Mouse (Mus musculus): ENCODE data around the gene Ldlrad3. TPM values are rescaled to one million over a fixed set of nuclear protein-coding genes. Genes with fewer than 3 reads are reported as not detected.

The Ldlrad3 gene
- total RNA-seq, 2 experiments from 2014 or later = 21.6 to 23.0 TPM

DNA sequence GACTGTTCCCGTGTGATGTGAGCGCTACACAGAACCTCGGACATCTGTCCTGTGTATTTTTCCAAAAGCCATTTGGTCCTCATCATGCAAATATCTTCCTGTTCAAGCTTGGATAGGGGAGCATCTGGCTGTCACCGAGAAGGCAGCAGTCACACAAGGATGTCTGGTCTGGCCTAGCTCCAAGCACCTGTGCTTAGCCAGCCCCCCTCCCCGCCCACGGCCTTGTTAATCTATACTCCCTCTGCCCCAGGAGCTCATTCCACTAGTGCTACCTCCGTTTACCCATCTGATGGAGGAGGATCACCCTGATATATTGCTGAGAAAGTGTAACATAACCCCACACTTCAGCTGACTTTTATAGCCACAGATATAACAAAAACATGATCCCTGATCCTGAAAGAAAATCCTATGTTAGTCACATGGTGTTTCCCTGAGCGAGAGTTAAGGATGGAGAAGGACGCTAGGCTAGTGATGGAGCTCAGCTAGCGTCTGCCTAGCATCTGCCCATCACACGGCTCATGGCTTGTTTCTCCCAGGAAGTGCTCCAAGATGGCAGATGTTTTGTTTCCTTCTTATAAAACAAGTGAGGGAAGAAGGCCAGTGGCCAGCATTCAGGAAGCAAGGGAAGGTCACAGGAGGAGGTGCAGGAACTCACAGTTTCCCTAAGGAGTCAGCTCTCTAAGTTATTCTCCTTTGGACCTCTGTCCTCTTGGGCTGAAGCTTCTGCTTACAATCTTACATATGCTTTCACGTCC is 66.3 kb downstream of the Ldlrad3 start:
- intact Hi-C loops (cut with DNase I) = no loop called here
- DNase-seq = peak; percentile 66

- peak; percentile 29 for DNase-seq
- intact Hi-C loops (cut with DNase I) = no loop called here
These were observed 67.2 kb downstream of the Ldlrad3 start for GRCm38 (mm10) chr2:102118988-102119460.

DNA sequence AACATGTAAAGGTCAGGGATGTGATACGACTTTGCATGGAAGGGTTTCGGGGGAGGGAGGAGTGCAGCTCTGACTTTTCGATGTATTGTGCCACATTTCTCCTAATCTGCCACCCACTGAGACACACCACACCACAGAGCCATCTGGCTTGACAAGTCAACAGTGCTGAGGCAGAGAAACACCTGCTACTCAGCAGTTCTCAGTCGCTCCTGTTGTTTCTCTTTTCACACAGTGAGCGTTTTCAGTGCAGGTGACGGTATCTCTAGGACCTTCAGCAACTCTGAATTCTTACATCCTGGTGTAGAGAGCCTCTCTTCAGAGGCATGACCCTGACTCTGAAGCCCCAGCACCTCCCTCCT is 68.8 kb downstream of the Ldlrad3 start:
- intact Hi-C loops (cut with DNase I) = no loop called here
- DNase-seq = no peak

DNA sequence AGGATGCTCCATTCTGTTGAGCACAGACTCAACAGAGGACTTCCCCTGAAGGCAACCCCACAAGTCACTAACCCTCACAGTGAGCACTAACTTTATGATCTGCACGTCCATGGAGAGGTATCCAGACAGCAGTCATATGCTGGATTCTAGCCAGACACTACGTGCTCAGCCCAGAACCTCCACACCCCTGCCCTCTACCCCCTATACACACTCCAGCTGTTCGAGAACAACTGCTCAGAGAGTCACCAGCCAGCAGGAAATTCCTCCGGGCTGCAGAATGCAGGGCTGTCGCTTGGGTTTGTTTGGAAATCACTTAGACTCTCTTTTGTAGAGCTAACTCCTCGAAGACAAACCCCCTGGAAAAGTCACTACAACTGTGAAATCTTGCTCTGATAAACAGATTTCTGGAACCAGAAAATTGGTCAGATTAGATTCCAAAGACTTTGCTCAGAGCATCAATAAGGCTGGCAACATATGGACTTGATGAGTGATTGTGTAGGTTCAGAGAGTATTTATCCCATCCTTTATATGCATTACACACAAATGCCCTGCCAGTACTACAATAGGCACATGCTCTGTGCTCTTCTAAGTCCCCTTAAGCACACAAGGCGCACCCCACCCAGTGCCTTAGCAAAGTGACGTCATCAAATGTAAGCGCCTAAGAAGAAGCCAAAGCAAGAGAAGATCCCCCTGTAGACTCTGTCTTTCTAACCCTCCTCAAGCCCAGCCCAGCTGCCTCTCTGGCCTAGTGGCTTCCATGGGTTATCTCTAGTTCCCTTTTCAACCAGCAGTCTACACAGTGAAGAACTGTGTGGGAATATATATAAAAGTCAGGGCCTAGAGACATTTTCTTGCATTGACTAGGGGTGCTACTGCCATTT is 69.4 kb downstream of the Ldlrad3 start:
- no peak for DNase-seq
- intact Hi-C loops (cut with DNase I) = no loop called here

DNA sequence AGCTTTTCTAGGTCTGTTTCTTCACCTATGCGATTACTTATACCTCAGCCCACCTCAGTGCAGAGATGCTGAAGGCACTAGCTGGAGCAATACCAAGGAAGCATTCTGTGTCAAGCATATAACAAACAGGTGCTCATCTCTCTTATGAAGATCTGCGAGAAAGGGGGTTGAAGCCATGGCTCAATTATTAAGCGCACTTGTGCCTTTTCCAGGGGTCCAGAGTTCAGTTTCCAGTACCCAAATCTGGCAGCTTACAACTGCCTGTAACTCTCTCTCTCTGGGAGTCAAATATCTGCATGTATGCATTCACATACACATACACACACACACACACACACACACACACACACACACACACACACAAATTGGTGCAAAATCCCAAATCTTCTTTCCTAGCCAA is 72.4 kb downstream of the Ldlrad3 start:
- intact Hi-C loops (cut with DNase I) = no loop called here
- DNase-seq = no peak

- DNase-seq = no peak
- intact Hi-C loops (cut with DNase I) = no loop called here
These were observed 72.9 kb downstream of the Ldlrad3 start for GRCm38 (mm10) chr2:102113323-102113722.

GRCm38 (mm10) chr2:102111906-102112499 is 74.2 kb downstream of the Ldlrad3 start:
- intact Hi-C loops (cut with DNase I) = no loop called here
- DNase-seq = no peak

GRCm38 (mm10) chr2:102110306-102110705 is 75.9 kb downstream of the Ldlrad3 start:
- intact Hi-C loops (cut with DNase I) = no loop called here
- DNase-seq = no peak

- DNase-seq = no peak
- intact Hi-C loops (cut with DNase I) = loop anchor here (10.0 kb wide), 1 partner anchor 202 kb away; no protein-coding TSS in a partner anchor
These were observed 78.9 kb downstream of the Ldlrad3 start for GRCm38 (mm10) chr2:102107280-102107679.

GRCm38 (mm10) chr2:102106728-102107127 is 79.5 kb downstream of the Ldlrad3 start:
- intact Hi-C loops (cut with DNase I) = loop anchor here (10.0 kb wide), 1 partner anchor 202 kb away; no protein-coding TSS in a partner anchor
- DNase-seq = no peak

GRCm38 (mm10) chr2:102105454-102105853 is 80.7 kb downstream of the Ldlrad3 start:
- intact Hi-C loops (cut with DNase I) = loop anchor here (10.0 kb wide), 1 partner anchor 201 kb away; no protein-coding TSS in a partner anchor
- no peak for DNase-seq

GRCm38 (mm10) chr2:102103955-102104354 is 82.2 kb downstream of the Ldlrad3 start:
- intact Hi-C loops (cut with DNase I) = loop anchor here (10.0 kb wide), 1 partner anchor 199 kb away; no protein-coding TSS in a partner anchor
- no peak for DNase-seq

DNA sequence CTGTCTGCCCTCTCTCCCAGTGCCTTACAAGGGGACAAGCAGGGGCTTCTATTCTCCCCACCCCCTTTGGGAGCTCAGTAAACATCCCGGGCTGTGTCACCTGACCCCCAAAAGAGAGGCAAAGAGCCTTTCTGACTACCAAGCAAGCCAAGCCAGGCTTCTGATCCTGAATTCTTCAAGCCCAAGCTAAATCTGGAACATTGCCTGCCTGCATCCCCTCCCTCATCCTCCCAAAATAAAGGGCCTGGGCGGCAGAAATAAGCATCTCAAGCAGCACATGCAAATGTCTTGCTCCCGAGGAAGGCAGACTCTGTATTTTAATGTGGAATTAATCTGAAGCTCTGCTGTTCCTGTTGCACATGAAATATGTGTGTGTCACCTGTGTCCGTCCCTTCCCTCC is 85.7 kb downstream of the Ldlrad3 start:
- intact Hi-C loops (cut with DNase I) = loop anchor here (10.0 kb wide), 1 partner anchor 196 kb away; no protein-coding TSS in a partner anchor
- DNase-seq = no peak

DNA sequence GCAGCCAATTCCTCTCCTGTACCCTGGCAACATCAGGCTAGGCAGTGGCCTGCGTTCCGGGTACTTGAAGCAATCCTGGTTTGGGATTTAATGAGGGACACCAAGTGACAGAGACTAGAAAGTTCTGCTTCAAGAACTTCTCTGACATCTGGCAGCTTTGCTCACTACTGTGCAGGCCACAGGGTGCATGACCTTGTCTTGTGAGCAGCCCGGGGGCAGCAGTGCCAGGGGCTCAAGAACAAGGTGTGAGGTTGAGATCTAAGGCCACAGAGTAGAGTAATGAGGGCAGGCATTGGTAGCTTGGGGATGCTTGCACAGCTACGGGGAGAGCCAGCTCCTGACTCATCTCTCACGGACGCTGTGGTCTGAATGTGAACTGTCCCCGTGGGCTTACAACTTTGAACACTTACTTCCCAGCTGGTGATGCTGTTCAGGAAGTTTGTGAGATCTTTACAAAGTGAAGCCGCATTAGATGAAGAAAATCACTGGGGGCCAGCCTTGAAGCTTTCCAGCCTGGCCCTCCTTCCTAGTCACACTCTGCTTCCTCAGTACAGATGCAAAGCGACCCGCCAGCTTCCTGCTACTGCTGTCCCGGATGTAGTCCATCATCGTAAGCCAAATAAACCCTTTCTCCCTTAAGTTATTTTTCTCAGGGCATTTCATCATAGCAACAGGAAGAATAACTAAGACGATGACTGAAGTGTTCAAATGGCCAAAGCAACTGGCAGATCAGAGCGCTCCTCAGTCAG is 86.3 kb downstream of the Ldlrad3 start:
- no peak for DNase-seq
- intact Hi-C loops (cut with DNase I) = loop anchor here (10.0 kb wide), 2 partner anchors 195 to 355 kb away; partner anchors contain the start of gene Fjx1

GRCm38 (mm10) chr2:102099261-102099660 is 86.9 kb downstream of the Ldlrad3 start:
- intact Hi-C loops (cut with DNase I) = loop anchor here (10.0 kb wide), 1 partner anchor 356 kb away; the partner anchor contains the start of gene Fjx1

GRCm38 (mm10) chr2:102094773-102095172 is 91.4 kb downstream of the Ldlrad3 start:
- DNase-seq = peak; percentile 21
- intact Hi-C loops (cut with DNase I) = loop anchor here (10.0 kb wide), 1 partner anchor 360 kb away; the partner anchor contains the start of gene Fjx1

More at GRCm38 (mm10) chr2:102099261-102099660, 86.9 kb downstream of the Ldlrad3 start:
- no peak for DNase-seq

DNA sequence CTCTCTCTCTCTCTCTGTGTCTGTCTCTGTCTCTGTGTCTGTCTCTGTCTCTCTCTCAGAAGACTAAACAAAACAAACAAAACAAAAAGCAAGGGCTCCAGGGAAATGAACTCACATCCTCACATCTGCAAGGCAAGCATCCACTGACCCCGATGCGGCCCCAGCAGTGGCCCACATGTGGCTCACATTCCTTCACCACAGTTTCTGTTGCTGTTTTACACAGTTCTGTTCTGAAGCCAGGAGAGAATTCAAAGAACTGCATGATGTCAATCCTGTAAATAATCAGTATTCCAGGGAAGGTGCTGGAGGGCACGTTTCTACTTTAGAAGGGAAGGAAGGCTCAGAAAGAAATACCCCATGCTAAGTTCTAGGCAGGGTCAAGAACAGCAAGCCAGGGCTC is 91.9 kb downstream of the Ldlrad3 start:
- intact Hi-C loops (cut with DNase I) = loop anchor here (10.0 kb wide), 1 partner anchor 361 kb away; the partner anchor contains the start of gene Fjx1
- DNase-seq = no peak

DNA sequence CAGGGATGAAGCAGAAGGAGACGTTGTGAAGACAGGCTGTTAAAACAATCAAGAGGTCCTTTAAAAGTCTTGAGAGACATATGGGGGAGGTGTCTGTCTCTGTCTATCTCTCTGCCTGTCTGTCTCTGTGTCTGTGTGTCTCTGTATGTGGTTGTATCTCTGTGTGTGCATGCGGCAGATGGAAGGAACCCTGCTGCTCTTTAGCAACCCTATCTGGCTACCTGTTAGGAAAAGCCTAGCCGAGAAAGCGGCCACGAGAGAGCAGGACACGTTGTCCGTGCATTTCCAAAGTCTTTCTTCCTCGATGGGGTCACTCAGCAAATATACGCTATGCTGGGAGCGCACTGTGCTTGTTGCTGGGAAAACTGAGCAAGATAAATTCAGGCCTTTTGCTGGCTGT is 93.6 kb downstream of the Ldlrad3 start:
- intact Hi-C loops (cut with DNase I) = loop anchor here (10.0 kb wide), 1 partner anchor 362 kb away; the partner anchor contains the start of gene Fjx1
- no peak for DNase-seq

DNA sequence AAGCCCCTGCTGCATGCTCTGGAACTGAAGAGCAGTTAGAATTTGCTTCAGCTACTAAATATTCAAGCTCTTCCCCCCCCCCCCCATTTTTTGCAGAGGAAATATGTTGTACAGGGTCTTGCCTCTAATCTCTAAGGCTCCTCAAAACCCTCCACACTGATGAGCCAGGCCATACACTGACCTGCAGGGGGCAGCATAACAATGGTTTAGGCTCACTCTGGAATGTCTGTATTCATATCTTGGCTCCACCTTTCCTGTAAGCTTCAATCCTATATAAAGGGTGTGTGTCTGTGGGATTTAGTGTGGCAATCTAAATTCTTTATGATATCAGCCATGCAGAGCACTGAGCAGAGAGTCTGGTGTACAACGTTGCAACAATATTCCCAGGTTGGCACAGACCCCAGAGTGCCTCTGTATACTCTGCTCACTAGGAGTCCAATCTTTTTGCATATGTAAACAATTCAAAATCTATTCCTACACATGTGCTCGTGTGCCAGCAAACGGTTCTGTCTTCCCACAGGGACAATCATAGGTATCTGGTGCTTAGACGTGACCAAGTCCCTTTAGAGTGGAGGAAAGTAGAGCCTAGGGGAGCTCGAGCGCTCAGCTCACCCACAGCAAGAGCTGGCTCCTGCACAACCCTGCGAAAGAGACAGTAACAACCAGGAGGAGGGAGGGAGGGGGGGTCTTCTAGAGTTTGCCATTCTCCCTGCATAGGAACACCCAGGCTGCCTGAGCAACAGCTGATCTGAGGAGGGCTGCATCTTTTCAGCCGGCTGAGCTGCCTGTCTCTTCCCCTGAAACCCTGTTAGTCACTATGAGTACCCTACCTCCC is 94.5 kb downstream of the Ldlrad3 start:
- peak; percentile 82 for DNase-seq
- intact Hi-C loops (cut with DNase I) = loop anchor here (10.0 kb wide), 1 partner anchor 363 kb away; the partner anchor contains the start of gene Fjx1
